Mouse (Mus musculus) liver, postnatal 0 days (tissue): ENCODE measurements around the gene Spsb1.

Experiments
- CTCF ChIP-seq: sonication (generic); IDR thresholded peaks from 2 replicates; pipeline ENCODE4 v1.5.1; 2016; ENCODE audit warnings: antibody characterized with exemption, low read depth
- EP300 ChIP-seq: IDR thresholded peaks from 2 replicates; pipeline ENCODE4 v1.6.1; 2016; ENCODE audit warnings: antibody characterized with exemption, low read depth, mild to moderate bottlenecking

DNA sequence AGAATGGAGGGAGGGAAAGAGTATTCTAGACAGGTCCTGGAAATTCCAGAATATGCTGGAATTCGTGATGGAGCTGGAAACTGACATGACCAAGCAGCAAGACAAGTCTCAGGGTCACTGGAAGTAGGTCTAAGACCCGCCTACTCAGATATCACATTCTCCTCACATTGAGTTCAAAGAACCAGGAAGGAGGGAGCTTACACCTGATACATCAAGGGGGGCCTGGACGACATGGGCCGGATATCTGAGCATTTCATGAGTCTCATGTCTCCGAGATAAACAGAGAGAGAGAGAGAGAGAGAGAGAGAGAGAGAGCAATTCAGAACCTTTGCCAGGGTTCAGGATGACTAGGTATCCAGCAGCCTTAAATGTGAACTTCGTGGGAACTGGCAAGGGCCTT lies 82.6 kb downstream of the Spsb1 start:
- no peak for TF ChIP-seq CTCF
- no peak for TF ChIP-seq EP300
